Mouse (Mus musculus) adrenal gland, postnatal 10 days (tissue): ENCODE measurements around the gene Fndc11. TPM values are rescaled to one million over a fixed set of nuclear protein-coding genes. Genes with fewer than 3 reads are reported as not detected.
"Not testable (repeated sequence)": the region's sequence is repeated elsewhere in the genome, so short reads cannot be mapped to it uniquely, and the experiment has no call there.

ENCODE experiments used
- DNase-seq: peaks from one replicate; pipeline ENCODE4 v3.0.0; 2021; ENCODE audit warnings: mixed read lengths
- long read RNA-seq, 2 experiments: library from polyadenylated mRNA; stranded (forward); transcript quantifications; one replicate each; pipeline ENCODE4 v2.0.0; 2021
- total RNA-seq, 2 experiments: library from RNA; stranded (reverse); gene quantifications; 2 replicates each; pipeline ENCODE4 v1.2.3; 2021

Fndc11 gene
- total RNA-seq, result under 1 TPM in 1 of 2 experiments, not detected in 1; 0.30 TPM
- long read RNA-seq, experiment 1, result 0 reads
- long read RNA-seq, experiment 2, result 0 reads

DNA sequence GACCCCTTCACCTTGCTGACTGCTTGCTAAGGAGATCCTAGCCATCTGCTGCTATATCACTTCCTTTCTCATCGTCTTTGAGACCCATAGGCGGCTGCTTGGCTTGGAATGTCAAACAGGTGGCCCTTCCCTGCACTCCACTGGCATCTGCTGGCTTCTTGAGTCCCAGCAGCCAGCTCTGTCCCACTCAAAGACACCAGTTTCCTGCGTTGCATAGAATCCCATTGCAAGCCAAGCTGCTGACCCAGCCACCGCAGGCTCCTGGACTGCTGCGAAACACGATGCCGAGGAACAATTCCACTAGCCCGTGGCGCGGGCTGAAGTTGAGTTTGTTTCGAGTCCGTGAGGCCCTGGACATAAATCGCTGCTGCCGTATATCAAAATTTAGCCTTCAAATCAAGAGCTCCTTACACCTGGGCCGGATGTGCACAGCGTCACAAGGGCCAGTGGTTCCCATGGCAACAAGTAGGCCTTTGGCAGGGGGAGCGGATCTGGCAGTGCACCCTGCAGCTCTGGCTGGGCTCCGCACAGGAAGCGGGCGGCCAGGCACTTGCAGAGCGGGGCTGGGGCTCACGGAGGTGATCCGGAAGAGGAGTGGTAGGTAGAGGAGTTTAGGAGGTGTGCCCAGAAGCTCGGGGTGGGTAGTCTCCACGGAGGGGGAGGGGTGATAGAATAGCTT is at the start of gene Fndc11:
Gene Fndc11, plus strand, starts transcription at position 476 of the 679 bp plus-strand sequence.
- peak; percentile 83 for DNase-seq

DNA sequence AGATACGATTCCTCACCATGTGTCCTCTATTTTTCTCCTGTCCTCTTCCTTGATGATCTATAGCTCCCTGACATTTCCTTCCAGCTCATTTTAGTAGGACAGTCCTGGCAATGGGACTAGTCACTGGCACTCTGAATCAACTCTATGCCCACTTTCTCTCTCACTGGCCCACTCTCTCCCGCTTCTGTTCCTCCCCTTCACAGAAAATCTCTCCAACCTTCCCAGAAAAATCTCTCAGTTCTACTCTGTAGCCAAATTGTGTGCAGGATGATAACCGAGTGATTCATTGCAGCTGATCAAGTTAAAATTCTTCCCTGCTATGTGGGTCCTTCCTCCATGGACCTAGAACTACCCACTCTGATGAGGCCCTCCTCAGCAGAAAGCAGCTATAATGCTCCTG is 45.2 kb upstream of the Fndc11 start:
- no peak for DNase-seq

DNA sequence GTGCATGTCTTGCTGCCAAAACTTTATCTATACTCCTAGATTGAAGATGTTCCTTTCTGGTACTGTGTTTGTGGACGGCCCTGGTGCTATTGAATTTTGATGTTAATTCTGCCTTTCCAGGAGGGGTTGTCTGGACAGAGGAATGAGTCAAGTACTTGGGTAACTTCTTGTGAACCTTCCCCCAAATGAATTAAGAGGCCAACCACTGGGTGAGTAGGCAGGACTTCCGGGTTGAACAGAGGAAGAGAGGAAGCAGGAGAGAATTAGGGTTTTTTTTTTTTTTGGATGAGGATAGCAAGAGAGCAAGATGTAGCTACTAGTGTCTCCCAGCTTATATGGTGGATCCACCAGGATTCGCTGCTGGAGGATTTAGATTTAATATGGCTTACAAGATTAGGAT is 41.8 kb upstream of the Fndc11 start:
- no peak for DNase-seq

DNA sequence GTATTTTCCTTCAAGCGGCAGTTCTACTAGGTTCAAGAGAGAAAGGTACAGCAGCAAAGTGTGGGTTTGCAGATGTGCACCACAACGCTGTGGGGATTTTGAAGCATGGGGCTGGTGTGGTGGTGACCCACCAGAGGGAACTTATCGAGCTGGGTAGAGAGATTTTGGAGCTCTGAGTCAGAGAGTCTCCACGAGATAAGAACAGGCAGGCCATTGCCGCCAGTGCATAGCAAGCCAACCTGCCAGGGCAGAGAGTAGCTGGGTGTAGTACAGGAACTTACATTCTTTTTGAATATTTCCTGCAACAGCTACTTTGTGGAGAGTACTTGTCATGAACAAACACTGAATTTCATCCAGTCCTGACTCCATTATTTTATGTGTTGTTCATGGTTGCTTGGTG is 41.3 kb upstream of the Fndc11 start:
- DNase-seq, result no peak

DNA sequence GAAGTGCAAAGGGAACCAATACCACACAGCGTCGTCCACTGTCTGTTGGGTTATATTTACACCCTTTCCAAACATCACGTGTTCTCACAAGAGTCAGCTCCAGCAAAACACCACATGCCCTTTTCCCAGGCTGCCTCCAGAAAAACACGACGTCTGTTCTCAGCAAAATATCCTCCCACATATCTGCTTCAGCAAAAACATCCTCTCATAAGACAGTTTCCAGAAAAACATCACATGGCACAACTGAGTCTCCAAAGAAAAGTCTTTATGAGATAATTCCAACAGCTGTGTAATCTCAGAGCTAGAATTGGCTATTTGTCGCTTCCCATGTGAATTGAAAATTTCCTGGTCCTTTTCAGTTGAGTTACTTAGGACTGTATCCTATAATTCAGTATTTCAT is 38.9 kb upstream of the Fndc11 start:
- DNase-seq, result no peak

DNA sequence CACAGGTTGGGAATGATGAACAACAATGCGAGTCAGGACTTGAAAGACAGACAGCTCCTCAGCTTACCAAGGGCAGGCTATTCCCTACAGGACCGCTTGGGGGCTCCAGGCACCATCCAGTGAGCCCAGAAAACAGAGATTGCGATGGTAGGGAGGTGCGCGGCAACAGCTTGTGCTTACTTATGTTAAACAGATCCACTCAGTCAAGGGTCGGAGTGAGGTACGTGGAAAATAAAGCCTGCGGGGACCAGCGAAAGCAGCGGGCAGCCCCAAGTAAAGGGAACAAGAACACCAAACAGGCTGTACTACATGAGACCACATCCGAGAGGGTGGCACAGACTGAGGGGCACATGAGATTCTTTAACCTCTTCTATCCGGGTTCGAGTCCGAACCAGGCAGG is 33.2 kb upstream of the Fndc11 start:
- peak; percentile 88 for DNase-seq

DNA sequence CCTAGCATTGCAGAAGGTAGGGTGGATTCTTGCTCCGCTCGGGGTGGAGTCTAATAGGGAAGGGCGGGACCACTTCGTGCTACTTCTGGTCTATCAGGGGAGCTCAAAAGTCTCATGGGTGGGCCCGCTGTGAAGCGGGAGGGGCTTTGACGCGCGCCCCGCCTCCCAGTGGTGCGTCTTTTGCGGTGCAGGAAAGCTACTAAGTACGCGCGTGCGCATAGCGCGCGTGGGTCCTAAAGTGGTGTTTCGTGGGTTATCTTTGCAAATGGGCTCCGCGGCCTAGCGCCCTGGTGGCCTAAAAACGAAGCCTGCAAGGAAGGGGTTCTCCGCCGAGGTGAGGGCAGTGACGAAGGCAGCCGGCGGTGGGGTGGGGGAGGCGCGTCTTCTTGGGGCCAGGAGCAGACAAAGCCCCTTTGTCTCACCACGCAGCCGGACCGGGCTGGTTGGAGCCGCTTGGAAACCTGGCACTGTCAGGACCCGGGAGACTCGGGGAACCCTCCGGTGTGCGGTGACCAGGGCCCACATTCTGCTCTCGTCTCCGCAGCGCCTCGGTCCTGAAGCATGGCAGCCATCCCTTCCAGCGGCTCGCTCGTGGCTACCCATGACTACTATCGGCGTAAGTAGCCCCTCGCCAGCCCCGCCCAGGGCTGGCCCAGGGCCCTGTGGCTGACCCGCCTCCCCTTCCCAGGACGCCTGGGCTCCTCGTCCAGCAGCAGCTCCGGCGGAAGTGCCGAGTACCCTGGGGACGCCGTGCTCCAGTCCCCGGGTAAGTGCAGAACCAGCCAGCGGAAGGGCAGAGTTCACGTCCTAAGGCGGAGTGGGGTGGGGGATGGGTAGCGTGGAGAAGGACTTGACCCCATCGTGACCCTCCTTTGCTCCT is 32.5 kb upstream of the Fndc11 start, which contains the start of gene Ppdpf:
Gene Ppdpf, plus strand, starts transcription at position 127 of the 880 bp plus-strand sequence.
- peak; percentile 93 for DNase-seq

DNA sequence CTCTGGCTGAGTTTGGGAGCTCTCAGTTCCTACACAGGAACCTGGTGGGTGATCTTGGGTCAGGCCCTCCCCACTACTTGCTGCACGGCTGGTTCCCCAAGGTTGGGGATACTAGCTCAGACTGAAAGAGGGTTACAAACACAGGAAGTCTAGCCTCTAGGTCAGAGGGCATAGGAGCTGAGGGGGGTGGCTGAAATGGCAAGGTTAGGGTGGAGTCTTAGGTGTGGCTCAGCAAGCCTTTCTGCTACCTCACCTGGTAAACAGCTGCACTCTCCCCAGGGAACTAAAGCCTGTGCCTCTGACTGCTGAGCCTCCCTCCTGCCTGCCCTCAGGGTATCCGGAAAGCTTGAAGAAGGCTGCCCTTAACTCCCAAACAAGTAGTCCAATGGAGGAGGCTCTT is 31.1 kb upstream of the Fndc11 start:
- peak; percentile 16 for DNase-seq

DNA sequence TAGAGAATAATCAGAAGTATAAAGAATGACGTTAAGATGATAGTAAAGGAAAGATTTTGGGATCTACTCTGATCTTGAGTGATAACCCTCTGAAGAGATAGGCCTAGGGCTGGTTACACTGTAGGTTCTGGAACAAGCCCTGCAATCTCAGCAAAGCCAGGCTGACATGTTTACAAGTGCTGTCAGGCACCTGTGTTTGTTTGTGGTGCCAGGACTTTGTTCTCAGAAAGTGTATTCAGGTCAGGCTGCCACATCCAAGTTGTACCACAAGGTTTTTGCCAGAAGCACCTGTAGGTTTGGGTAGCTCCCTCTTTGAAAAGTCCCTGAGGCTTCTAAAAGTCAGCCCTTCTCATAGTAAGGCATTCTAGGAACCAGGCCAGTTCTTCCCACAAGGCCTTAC is 30.5 kb upstream of the Fndc11 start:
- no peak for DNase-seq

DNA sequence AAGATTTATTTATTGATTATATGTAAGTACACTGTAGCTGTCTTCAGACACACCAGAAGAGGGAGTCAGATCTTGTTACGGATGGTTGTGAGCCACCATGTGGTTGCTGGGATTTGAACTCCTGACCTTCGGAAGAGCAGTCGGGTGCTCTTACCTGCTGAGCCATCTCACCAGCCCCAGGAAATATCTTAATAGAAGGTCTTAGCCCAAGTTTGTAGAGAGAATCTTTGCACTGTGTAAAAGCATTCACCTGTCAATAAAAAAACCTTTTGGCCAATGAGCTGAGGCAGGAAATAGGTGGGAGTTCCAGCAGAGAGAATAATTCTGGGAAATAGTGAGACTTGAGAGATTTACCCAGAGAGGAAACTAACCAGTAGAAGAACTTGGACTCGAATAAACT is 28.4 kb upstream of the Fndc11 start:
- DNase-seq, result not testable (repeated sequence)

DNA sequence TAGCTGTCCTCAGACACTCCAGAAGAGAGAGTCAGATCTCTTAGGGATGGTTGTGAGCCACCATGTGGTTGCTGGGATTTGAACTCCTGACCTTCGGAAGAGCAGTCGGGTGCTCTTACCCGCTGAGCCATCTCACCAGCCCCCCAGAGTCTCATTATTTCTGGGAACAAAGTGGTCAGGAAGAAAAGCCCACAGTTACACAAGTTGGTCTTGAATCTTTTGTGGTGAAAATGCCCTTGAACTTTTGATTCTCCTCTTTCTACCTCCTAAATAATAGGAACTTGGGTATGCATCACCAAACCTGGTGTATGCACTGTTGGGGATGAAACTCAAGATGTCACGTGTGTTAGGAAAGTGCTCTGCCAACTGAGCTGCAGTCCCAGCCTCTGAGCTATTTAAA is 27.9 kb upstream of the Fndc11 start:
- no peak for DNase-seq

DNA sequence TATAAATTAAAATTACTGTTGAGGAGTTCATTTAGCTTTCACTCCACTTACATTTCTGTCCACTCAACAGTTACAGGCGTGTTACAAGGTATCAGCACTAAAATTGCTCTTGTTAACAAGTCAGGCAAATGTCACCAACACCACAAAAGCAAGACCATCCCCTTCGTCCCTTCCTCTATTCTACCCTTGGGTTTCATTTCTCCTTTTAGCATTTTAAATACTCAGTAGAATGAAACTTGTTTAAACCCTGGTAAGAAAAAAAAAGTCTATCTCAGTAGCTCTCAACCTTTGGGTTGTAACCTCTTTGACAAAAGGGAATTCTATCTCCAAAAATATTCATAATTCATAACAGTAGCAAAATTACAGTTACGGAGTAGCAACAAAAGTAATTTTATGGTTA is 26.8 kb upstream of the Fndc11 start:
- DNase-seq, result no peak

DNA sequence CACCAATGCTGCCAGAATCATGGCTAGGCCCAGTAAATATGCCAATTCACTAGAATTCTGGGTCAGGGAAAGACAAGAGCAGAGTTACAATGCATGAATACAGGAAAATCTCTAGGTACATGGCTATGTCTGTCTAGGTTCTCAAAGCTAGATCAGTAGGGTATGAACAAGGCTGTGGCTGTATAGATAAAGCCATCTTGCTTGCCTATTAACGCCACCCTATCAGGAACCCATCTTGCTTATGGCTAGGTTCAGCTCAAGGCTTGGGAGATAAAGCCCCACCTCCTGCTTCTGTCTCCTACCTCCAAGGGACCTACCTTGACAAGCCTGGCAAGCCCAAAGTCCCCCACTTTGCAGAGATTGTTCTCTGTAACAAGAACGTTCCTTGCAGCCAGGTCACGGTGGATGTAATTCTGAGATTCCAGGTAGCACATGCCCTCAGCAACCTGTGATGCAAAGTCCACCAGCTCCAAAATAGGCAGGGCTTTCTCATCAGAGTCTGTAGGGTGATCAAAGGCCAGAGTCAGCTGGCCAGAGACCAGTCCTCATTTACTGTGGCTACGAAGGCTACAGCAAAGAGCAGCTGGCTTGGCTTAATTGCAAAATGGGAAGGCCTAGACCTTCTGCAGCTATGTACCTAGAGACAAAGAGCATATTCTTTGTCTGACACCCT is 23.0 kb upstream of the Fndc11 start:
- no peak for DNase-seq

DNA sequence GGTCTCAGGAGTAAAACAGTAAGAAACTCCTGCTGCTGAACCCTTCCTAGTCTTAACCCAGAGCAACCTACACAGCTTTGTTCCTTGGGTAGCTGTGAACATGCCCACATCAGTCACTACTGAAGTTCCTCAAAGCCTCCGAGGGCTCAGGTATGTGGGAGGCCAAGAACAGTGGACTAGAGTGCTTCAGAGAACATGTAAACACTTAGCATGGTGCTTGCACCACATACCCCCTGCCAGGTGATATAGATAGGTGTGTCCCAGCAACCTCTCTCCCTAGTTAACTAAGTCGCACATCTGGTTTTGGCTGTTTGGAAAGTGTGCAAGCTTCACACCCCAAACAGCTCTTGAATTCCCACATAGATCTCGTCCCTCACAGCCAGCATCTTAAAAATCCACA is 18.2 kb upstream of the Fndc11 start:
- DNase-seq, result no peak

DNA sequence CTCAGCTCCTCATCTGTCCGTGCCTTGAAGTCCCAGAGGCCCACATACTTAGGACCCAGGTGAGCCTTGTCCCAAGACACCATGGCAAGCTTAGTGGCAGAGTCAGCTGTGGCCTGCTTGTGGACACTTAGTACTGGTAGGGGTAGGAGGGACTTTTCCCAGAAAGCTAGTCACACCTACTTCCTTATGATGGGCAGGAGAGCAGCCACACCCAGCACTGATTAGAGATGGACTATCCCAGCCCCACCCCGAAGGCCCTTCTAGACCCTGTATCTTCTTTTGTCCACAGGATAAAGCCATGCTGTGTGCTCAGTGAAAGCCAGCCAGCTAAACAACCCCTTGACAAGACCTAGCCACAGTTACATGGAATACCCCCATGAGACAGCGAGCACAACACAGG is 17.4 kb upstream of the Fndc11 start, which contains the start of gene Ptk6:
Gene Ptk6, minus strand, starts transcription at position 368 of the 400 bp plus-strand sequence.
- no peak for DNase-seq

DNA sequence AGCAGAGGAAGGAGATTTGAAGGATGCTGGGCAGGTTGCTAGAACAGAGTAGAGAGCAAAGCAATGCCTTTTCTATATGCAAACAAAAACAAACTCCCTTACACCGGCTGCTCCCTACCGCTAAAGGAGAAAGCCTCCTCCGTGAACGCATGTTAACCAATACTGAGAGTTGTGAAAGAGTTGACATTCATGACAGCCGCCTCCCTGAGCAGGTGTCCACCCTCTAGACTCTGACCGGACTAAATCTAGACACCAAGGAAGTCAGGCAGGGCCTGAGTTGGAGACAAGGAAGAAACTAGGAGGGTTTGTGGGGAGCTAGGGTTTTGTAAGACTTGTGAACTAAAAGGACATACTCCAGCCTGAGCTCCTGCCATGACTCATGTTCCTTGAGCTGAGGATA is 16.9 kb upstream of the Fndc11 start:
- no peak for DNase-seq

DNA sequence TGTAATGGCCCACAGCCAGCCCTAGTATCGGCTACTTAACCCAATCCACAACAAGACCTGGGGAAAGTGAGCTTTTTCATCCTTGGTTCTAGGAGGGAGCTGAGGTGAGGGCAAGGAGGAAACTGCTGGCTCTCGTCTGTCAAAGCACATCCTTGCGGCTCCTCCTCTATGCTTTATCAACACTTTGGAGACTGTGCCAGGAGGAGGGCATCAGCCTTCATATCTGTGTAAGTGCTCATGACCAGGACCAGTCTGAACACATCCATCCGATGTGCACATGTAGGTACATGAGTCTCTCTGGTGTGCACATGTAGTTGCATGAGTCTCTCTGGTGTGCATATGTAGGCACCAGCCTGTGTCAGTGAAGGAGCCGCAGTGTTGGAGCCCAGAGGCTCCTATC is 14.1 kb upstream of the Fndc11 start:
- no peak for DNase-seq

DNA sequence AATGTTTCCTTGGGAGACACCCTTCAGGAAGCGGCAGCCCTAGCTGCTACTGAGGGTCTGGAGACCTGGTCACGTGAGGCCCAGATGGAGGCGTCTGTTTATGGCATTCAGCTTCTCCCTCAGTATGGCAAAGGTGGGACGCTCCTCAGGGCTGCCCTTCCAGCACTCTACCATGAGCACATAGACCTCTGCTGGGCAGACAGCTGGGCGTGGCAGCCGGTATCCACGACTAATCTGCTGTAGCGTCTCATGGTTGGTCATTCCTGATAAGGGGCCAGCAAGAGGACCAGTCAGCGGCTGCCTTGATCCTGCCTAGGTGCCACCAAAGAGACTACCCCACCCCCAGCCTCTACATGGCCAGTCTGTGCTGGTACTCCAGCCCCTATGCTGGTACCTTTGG is 13.7 kb upstream of the Fndc11 start:
- no peak for DNase-seq

DNA sequence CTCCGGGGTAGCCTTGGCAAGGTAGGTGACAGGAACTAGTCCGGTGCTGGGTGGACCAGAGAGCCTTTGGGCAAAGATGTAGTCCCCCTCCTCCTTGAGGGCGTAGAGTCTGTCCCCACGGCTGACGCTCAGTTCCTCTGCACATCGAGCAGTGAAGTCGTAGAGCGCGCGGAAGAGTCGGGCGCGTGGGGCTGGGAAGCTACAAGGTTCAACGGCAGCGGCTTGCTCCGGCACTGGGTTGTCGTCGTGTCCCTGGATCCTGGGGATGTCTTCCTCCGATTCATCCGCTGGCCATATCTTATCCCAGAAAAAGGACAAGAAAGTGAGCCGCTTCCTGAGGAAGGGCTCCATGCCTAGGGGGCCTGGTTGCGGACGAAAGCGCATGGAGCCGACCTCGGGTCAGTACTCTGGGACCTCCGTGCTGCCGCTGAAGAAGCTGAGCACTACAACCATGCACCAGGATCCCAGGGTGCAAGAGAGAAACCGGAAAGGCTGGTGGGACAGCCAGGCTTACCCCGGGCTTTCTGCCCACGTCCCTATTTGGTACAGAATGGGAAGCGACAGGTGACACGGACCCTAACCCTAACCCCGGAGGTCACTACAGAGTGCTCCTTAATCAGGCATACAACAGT is 7.3 kb upstream of the Fndc11 start:
- DNase-seq, result peak; percentile 30

DNA sequence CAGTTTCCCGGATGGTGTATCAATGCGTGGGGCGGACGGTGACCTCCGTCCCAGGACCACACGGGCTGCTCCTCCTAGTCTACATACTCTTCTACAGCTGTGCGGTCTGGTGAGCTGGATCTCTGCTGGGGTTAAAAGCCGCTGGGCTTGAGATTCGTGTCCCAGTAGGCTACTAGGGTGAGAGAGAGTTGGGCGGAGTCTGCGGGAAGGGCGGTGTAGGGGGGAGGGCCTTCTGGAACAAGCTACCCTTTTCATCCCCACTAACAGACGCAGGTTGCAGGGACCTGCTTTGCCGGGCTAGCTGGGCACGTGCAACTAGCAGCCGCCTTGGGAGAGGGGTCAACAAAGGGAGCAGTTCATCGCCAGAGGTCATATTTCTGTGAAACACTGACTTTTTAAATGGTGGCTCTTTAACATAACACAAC is 6.8 kb upstream of the Fndc11 start, which contains the start of gene Srms:
Gene Srms, minus strand, starts transcription at position 165 of the 425 bp plus-strand sequence.
- DNase-seq, result peak; percentile 59

DNA sequence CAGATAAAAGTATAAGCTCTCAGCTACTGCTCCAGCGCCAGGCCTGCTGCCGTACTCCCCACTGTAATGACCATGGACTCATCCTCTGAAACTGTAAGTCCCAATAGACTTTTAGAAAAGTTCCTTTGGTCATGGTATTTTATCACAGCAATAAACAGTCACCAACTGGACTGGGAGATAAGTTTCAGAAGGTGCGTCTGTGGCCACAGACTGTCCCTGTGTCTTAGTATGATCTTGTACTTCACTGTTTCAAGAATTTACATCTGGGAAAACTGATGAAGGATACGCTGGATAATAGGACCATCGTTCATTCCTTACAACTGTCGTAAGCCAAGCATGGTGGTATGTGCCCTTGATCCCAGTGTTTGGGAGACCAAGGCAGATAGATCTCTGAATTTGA is 3.8 kb upstream of the Fndc11 start:
- no peak for DNase-seq

DNA sequence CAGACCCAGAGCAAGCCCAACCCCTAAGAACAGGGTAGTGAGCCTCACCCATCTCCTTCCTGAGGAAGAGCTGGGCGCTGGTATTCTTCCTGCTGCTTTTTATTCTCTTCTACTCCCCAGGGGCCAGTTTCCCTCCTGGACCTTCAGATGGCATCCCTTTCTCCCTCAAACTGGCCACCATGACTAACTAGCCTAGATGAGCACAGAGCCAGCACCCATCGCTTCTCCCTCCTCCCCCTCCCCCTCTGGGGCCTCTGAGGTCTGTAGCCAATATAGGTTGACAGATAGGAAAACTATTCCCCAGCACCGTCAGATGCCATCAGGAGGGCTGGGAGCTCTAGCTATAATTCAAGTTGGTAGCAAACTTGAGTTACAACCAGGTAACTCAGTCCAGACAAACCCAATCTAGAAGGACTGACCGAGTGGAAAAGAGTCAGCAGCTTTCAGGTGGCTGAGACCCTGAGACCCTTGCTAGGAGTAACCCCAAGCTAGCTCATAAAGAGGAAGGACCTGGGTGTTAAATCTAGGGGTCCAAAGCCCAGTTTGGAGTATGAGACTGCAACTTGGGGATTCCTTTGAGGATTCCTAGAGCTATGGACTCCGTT is 830 bp upstream of the Fndc11 start:
- no peak for DNase-seq
